Mouse (Mus musculus) cerebellum, postnatal 14 days (tissue): Measurements from ENCODE around the gene Aprt.

Experiments used
- DNase-seq, 2 experiments: peaks; one replicate each; pipeline ENCODE4 v3.0.0; 2021; ENCODE audit warnings: mixed read lengths in 2 of 2

The Aprt gene

GRCm38 (mm10) chr8:122558671-122559349 lies 17.9 kb downstream of the Aprt start:
- DNase-seq = peak; percentile 86 to 87

GRCm38 (mm10) chr8:122557248-122558038 lies 19.3 kb downstream of the Aprt start:
- peak; percentile 33 to 67 for DNase-seq

GRCm38 (mm10) chr8:122556030-122557009 lies 20.4 kb downstream of the Aprt start:
- DNase-seq = peak; percentile 44 to 48

GRCm38 (mm10) chr8:122554786-122555185 lies 21.9 kb downstream of the Aprt start:
- DNase-seq = peak; percentile 83 to 89

GRCm38 (mm10) chr8:122551265-122552051 lies 25.3 kb downstream of the Aprt start, which contains the start of gene Piezo1:
Gene Piezo1 (minus strand): TSS chr8:122551329.
- DNase-seq = peak; percentile 79 to 91

GRCm38 (mm10) chr8:122550995-122551264 lies 25.8 kb downstream of the Aprt start:
- DNase-seq = no peak

- DNase-seq = peak in 1 of 2 experiments; percentile 37
Measured at GRCm38 (mm10) chr8:122550234-122550994, 26.3 kb downstream of the Aprt start.

- DNase-seq = no peak
Measured at GRCm38 (mm10) chr8:122548891-122549439, 27.7 kb downstream of the Aprt start.

GRCm38 (mm10) chr8:122548331-122548730 lies 28.4 kb downstream of the Aprt start:
- no peak for DNase-seq

GRCm38 (mm10) chr8:122547815-122548214 lies 28.9 kb downstream of the Aprt start:
- DNase-seq = no peak

GRCm38 (mm10) chr8:122546811-122547453 lies 29.8 kb downstream of the Aprt start:
- DNase-seq = no peak

GRCm38 (mm10) chr8:122546066-122546755 lies 30.5 kb downstream of the Aprt start:
- DNase-seq = no peak

- DNase-seq = no peak
Measured at GRCm38 (mm10) chr8:122544138-122544537, 32.6 kb downstream of the Aprt start.

- no peak for DNase-seq
Measured at GRCm38 (mm10) chr8:122538310-122539076, 38.2 kb downstream of the Aprt start.

GRCm38 (mm10) chr8:122537812-122538211 lies 38.9 kb downstream of the Aprt start:
- no peak for DNase-seq

- no peak for DNase-seq
Measured at GRCm38 (mm10) chr8:122537033-122537432, 39.7 kb downstream of the Aprt start.

- DNase-seq = no peak
Measured at GRCm38 (mm10) chr8:122531312-122531711, 45.4 kb downstream of the Aprt start.

GRCm38 (mm10) chr8:122529159-122529558 lies 47.5 kb downstream of the Aprt start:
- DNase-seq = no peak

- no peak for DNase-seq
Measured at GRCm38 (mm10) chr8:122527937-122528336, 48.8 kb downstream of the Aprt start.
